Mouse (Mus musculus): Measurements from ENCODE around the gene Higd1c.
A peak's percentile ranks its signal among the peaks of the same experiment; 100 is the strongest.
"Not testable (repeated sequence)": the region's sequence is repeated elsewhere in the genome, so short reads cannot be mapped to it uniquely, and the experiment has no call there.

Higd1c gene

DNA sequence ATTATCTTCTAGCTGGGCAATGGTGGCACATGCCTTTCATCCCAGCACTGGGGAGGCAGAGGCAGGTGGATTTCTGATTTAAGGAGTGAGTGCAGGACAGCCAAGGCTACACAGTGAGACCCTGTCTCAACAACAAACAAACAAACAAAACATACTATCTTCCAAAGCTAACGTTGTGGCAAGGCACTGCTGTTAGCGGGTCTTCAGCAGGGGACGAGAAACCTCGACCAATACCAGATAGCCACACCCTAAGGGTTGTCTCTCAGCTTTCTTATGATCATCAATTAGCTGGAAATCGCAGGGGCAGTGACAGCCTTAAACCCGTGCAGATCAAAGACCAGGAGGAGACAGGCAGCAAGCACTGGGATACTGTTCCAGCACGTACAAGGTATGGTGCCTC lies at the start of gene Higd1c:
TSS of gene Higd1c (plus strand) at position 301 of the 400 bp plus-strand sequence.
- no peak for DNase-seq (ENCODE audit: low spot score in 2 of 2)

- DNase-seq (ENCODE audit: low spot score in 2 of 2) = not testable (repeated sequence)
These were observed 46.2 kb upstream of the Higd1c start for GRCm38 (mm10) chr15:100318014-100318671.

DNA sequence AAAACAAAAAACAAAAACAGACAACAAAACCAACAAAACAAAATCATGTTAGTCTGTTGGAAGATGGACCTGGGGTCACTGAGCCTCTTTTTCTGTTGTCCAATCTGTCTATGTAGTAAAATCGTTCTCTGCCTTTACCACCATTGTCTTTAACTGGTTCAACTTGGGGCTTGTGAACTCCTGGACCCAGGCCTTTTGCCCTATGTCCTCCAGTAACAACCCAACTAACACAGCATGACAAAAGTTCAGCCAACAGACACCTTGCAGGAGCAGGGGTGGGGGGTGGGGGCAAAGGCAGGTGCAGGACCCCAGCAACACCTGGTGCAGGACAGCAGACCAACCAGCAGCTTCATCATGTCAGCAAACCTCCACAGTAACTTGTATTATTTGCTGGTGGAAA lies 44.5 kb upstream of the Higd1c start:
- DNase-seq (ENCODE audit: low spot score in 2 of 2) = no peak

GRCm38 (mm10) chr15:100320295-100320905 lies 43.9 kb upstream of the Higd1c start:
- no peak for DNase-seq (ENCODE audit: low spot score in 2 of 2)

DNA sequence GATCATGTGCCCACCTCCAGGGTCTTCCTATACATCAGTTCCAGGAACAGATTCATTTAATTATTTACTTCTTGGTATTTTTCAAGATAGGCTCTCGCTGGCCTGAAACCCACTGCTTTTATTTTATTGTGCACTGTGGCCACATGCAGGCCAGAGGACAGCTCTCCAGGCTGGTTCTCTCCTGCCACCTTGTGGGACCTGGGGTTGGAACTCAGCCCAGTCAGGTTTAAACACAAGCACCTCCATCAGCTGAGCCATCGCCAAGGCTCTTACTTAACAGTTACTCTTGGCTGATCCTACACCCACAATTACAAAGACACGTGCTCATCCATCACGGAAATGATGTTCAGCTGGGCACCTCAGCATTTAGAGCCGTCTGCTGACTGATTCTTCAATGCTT lies 43.2 kb upstream of the Higd1c start:
- DNase-seq (ENCODE audit: low spot score in 2 of 2) = no peak

DNA sequence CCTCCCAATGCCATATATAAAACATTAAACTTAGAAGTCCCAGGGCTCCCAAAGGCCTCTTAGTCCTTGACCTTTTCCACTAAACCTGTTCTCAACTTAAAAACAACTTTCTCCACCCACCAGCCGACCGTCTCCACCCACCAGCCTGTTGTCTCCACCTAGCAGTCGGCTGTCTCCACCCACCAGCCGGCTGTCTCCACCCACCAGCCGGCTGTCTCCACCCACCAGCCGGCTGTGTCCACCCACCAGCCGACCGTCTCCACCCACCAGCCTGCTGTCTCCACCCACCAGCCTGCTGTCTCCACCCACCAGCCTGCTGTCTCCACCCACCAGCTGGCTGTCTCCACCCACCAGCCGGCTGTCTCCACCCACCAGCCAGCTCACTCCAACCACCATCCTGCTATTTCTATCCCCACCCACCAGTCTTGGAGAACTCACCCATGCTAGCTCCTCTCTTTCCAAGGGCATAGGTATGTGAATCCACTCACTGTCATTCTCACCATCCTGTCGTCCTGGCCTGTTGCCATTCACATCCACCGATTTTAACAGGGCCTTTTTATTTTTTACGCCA lies 40.2 kb upstream of the Higd1c start:
- no peak for DNase-seq (ENCODE audit: low spot score in 2 of 2)

DNA sequence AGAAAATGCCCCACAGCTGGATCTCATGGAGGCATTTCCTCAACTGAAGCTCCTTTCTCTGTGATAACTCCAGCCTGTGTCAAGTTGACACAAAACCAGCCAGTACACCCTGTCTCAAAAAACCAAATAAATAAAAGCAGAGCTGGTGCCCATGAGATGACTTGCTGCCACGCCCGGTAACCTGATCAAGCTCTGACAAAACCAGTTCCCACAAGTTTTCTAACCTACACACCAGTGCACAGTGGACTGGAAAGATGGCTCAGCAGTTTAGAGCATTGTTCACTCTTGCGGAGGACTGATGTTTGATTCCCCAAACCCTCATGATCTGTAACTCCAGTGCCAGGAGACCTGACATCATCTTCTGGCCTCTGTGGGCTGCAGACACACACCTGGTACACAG lies 39.1 kb upstream of the Higd1c start:
- DNase-seq (ENCODE audit: low spot score in 2 of 2) = no peak

DNA sequence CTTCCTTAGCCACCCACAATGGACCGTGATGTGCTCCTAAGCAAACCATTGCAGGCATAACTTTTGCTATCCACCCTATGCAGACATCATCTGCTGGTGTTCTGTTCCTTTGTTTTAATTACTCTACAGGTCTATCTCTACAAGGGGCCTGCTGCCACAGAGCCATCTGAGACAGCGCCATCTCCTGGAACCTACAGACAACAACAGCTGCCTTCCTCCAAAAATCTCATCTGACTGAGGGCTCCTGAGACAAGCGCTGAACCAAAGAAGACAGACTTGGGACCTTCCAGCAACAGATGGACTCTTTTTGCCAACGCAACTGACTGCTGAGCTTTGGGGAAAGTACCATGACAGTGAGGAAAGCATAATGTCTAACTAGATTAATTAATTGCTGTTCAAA lies 36.3 kb upstream of the Higd1c start:
- DNase-seq (ENCODE audit: low spot score in 2 of 2) = not testable (repeated sequence)

DNA sequence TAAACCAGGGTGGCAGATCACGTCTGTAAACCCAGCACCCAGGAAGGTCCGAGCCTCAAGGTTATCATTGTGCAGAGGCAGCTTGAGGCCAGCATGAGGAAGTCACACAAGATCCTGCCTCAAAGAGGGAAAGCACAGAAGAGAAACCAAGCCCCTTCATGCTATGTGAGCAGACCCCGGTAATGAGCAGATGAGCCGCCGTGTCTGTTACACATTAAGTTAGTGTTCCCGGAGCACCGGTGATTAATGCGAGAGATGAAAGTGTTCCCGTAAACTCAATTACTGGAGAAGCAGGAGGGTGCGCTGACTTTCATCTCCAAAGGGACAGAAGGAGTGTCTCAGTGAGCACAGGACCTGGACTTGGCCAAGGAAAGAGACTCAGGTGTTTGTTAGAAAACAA lies 35.0 kb upstream of the Higd1c start:
- not testable (repeated sequence) for DNase-seq (ENCODE audit: low spot score in 2 of 2)

GRCm38 (mm10) chr15:100330739-100331138 lies 33.6 kb upstream of the Higd1c start:
- no peak for DNase-seq (ENCODE audit: low spot score in 2 of 2)

- not testable (repeated sequence) for DNase-seq (ENCODE audit: low spot score in 2 of 2)
These were observed 32.0 kb upstream of the Higd1c start for GRCm38 (mm10) chr15:100332077-100332961.

GRCm38 (mm10) chr15:100334629-100335028 lies 29.7 kb upstream of the Higd1c start, which contains the start of gene Mettl7a3:
Gene Mettl7a3, plus strand, starts transcription at chr15:100334929.
- no peak for DNase-seq (ENCODE audit: low spot score in 2 of 2)

GRCm38 (mm10) chr15:100337328-100337727 lies 27.0 kb upstream of the Higd1c start:
- not testable (repeated sequence) for DNase-seq (ENCODE audit: low spot score in 2 of 2)

DNA sequence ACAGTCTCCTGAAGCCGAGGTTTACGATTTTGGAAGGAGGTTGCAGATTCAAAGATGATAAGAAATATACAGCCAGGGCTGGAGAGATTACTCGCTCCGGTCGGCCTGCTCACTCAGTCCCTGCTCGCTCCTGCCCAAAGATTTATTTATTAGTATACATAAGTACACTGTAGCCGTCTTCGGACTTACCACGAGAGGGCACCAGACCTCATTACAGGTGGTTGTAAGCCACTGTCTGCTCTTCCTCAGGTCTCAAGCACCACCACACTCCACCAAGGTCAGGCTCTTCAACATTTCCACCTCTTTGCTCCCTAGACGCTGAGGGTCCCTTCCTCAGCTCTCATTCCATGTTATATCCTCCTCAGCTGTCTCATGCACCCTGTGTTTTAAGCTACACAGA lies 26.5 kb upstream of the Higd1c start:
- DNase-seq (ENCODE audit: low spot score in 2 of 2) = peak in 1 of 2 experiments; percentile 21

- DNase-seq (ENCODE audit: low spot score in 2 of 2) = not testable (repeated sequence)
These were observed 22.9 kb upstream of the Higd1c start for GRCm38 (mm10) chr15:100341314-100341980.

- no peak for DNase-seq (ENCODE audit: low spot score in 2 of 2)
These were observed 18.9 kb upstream of the Higd1c start for GRCm38 (mm10) chr15:100345484-100345883.

DNA sequence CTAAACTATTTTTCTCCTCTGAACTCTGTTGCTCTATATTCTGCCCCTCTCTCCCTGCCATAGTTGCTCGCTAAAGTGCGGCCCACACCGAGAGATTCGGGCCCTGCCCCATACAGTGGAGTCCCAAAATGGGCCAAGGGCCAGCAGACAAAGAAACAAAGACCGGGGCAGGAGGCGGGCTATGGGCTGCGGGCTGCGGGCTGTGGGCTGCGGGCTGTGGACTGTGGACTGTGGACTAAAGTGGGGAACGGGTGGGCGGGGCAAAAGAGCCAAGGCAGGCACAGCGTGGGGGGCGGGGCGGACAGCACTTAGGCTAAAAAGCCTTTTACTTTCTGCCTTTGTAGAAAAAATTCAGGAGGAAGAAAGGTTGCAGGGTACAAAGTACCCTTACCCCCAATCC lies 17.6 kb upstream of the Higd1c start:
- DNase-seq (ENCODE audit: low spot score in 2 of 2) = no peak

- no peak for DNase-seq (ENCODE audit: low spot score in 2 of 2)
These were observed 14.8 kb upstream of the Higd1c start for GRCm38 (mm10) chr15:100349496-100349895.

GRCm38 (mm10) chr15:100351501-100352060 lies 12.8 kb upstream of the Higd1c start:
- DNase-seq (ENCODE audit: low spot score in 2 of 2) = no peak

GRCm38 (mm10) chr15:100352711-100353250 lies 11.6 kb upstream of the Higd1c start, which contains the start of the genes Methig1 and Mettl7a2:
Gene Methig1, plus strand, starts transcription at chr15:100353149.
Gene Mettl7a2, plus strand, starts transcription at chr15:100353200.
- no peak for DNase-seq (ENCODE audit: low spot score in 2 of 2)

- not testable (repeated sequence) for DNase-seq (ENCODE audit: low spot score in 2 of 2)
These were observed 10.9 kb upstream of the Higd1c start for GRCm38 (mm10) chr15:100353399-100353798.
